Comparison of ENCODE assay signal across 25 mouse cellular contexts in the genomic region with DNA sequence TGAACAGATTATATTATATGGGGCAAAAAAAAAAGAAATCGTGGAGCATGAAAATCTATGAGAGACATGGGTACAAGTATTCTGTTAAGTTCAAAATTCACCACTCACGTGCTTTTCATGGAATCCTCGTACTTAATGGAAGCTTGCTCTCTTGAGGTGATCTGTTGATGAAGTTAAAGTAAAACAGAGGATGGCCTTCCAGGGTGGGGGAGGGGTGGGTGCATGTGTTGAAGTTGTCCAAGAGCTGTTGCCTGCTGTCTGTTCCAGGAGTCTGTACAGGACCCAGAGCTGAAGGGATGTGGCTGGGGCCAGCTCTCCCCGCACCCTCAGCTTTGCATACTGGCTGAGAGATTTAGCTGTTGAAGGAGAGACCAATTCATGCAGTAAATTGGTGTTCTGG. TPM values are rescaled to one million over a fixed set of nuclear protein-coding genes. Genes with fewer than 3 reads are reported as not detected.
DNase-seq lines count a peak whose midpoint lies in the region; ATAC-seq and TF ChIP-seq lines count a peak whose summit lies in the region.
"Had no signal": no experiment of that assay in that cellular context is flagged by ENCODE, and none has a peak within 500 bp of the region (broad histone marks: within the 10 kb centered on the region; RNA-seq: fewer than 3 reads in every experiment).

No protein-coding gene starts in this region.

- DNase-seq in kidney, adult 8-10 months: peak; percentile 55 to 69
- DNase-seq in kidney, adult 18-20 months: no peak
- DNase-seq in kidney, postnatal 14 days: peak; percentile 42
- DNase-seq in kidney, postnatal 25 days: peak; percentile 52 to 76
- no peak for DNase-seq in midbrain, postnatal 0 days (ENCODE audit: low spot score)
- no peak for DNase-seq in frontal cortex, postnatal 14 days (ENCODE audit: low spot score in 2 of 2)
- DNase-seq: adrenal gland, adult 2 months; adrenal gland, postnatal 14 days; cerebellum, adult 11 months; cerebellum, adult 2 months; cerebellum, adult 9-11 months; cerebellum, postnatal 25 days; gastrocnemius, postnatal 10 days; gastrocnemius, postnatal 36 days; heart, adult 2 months; heart, postnatal 14 days; heart, postnatal 4 days had no signal

- H3K9ac ChIP-seq in midbrain, postnatal 0 days (replicated peaks; ENCODE audit: low read length, poor library complexity, severe bottlenecking): no peak overlapping the region
- H3K9ac ChIP-seq: embryonic facial prominence, embryonic 12.5 days; embryonic facial prominence, embryonic 15.5 days; heart, embryonic 13.5 days; hindbrain, embryonic 14.5 days had no signal

- H3K36me3 ChIP-seq in midbrain, postnatal 0 days (ENCODE audit: insufficient read depth, low read length): no peaks in the 10 kb centered on the region
- H3K36me3 ChIP-seq: embryonic facial prominence, embryonic 12.5 days; embryonic facial prominence, embryonic 15.5 days; heart, embryonic 10.5 days; heart, embryonic 13.5 days had no signal

- TF ChIP-seq CTCF in midbrain, postnatal 0 days (IDR thresholded peaks at IDR 0.05): no peak

- no peaks in the 10 kb centered on the region for H3K27me3 ChIP-seq in midbrain, postnatal 0 days (ENCODE audit: insufficient read depth, low read length)
- H3K27me3 ChIP-seq: embryonic facial prominence, embryonic 12.5 days; embryonic facial prominence, embryonic 15.5 days; heart, embryonic 13.5 days had no signal

- no peaks in the 10 kb centered on the region; the same call in 1 of the 2 replicates for H3K4me1 ChIP-seq in midbrain, postnatal 0 days (ENCODE audit: insufficient read depth, low read length)

- ATAC-seq in midbrain, postnatal 0 days (ENCODE audit: low FRiP score): no peak
- ATAC-seq: CD4-positive, CD25-positive, alpha-beta regulatory T cell, adult 4 months; forebrain, embryonic 14.5 days had no signal

- H3K27ac ChIP-seq in midbrain, postnatal 0 days (ENCODE audit: low read depth, low read length): no peak overlapping the region
- H3K27ac ChIP-seq: embryonic facial prominence, embryonic 12.5 days; embryonic facial prominence, embryonic 15.5 days; heart, adult 2 months; heart, embryonic 10.5 days; heart, embryonic 13.5 days; hindbrain, embryonic 14.5 days had no signal

- WGBS in midbrain, postnatal 0 days: 84% methylated on average over 4 of the region's 4 CpGs

- no peaks in the 10 kb centered on the region for H3K9me3 ChIP-seq in midbrain, postnatal 0 days (ENCODE audit: low read length)
- H3K9me3 ChIP-seq: embryonic facial prominence, embryonic 12.5 days; embryonic facial prominence, embryonic 15.5 days; heart, embryonic 10.5 days; heart, embryonic 13.5 days had no signal

- no peak overlapping the region for H3K4me3 ChIP-seq in midbrain, postnatal 0 days (ENCODE audit: low read depth, low read length)
- H3K4me3 ChIP-seq: embryonic facial prominence, embryonic 12.5 days; embryonic facial prominence, embryonic 15.5 days; heart, adult 2 months; heart, embryonic 10.5 days; heart, embryonic 13.5 days had no signal

- no peak overlapping the region for H3K4me2 ChIP-seq in midbrain, postnatal 0 days (ENCODE audit: low read depth, low read length, poor library complexity, severe bottlenecking)
- H3K4me2 ChIP-seq: embryonic facial prominence, embryonic 12.5 days; embryonic facial prominence, embryonic 15.5 days; heart, embryonic 13.5 days; hindbrain, embryonic 14.5 days had no signal

RNA-seq across cellular contexts. Expression of gene Xylt1, which starts 45.6 kb away (rescaled TPM):
- 16.4 and 20.8 TPM in 2 replicates for total RNA-seq in midbrain, postnatal 0 days (2014; rRNA removed)
- 2.1 and 2.5 TPM in 2 replicates for polyA plus RNA-seq in midbrain, postnatal 0 days (2015; fragmentation: Nextera tagmentation; extraction: Ambion mirVana)
- polyA plus RNA-seq: C2C12 had no signal

Comparison
In these comparisons a context has a peak if more than half of its experiments do, and no peak if none do; other contexts are left out.
1. DNase-seq: peak in kidney, adult 8-10 months (2 of 2), kidney, postnatal 14 days (single experiment) and kidney, postnatal 25 days (2 of 2); none in kidney, adult 18-20 months (single experiment), midbrain, postnatal 0 days (single experiment) and frontal cortex, postnatal 14 days (0 of 2).